Mouse (Mus musculus) ovary, postnatal 36 days (tissue): ENCODE data around the gene Klc4.

Experiments
- DNase-seq: peaks from one replicate; pipeline ENCODE4 v3.0.0; 2022; ENCODE audit warnings: low spot score, mixed read lengths

Gene Klc4

DNA sequence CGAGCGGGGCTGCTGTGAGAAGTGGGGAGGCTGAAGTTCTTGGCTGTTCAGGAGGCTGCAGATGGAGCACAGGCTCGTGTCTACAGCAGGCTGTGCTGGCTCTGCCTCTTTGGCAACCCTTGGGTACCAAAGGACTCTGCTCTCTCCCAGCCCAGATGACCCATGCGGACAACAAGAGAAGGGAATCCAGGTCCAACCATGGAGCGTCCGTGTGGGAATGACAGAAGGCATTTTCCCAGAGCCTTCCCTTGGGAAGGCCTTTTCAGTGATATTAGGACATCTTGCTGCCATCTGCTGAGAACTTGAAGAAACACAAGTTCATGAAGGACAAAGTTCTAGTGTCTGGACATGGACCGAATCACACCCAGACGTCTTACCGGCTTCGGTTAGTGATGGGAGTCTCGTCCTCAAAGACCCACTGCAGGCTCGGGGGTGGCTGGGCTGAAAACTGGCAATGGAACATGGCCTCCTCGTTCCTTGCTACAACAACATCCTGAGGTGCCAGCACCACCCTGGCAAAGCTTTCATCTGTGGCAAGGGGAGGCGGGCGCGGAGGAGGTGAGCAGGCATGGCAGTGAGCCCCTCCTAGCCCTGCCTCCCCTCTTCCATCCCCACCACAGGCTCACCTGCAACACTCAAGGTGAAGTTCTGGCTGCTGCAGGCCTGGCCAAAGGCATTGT is 56.0 kb downstream of the Klc4 start:
- DNase-seq, result no peak

DNA sequence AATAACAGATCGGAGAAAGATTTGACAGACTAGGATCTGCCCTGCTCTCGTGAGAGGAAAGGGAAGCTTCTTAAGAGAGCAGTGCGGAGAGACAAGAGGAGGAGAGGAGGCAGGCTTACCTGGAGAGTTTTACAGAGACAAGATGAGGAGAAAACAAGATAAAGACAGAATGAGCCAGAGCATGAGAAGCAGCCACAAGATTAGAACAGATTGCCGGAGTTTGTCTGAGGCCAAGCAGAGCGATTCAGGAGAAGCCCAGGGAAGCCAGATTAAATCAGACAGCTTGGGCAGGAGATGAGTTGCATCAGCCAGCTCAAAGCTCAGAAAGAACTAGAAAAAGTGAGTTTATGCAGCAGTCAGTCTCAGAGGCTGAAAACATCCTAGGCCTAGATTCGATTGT is 56.9 kb downstream of the Klc4 start:
- DNase-seq, result no peak

DNA sequence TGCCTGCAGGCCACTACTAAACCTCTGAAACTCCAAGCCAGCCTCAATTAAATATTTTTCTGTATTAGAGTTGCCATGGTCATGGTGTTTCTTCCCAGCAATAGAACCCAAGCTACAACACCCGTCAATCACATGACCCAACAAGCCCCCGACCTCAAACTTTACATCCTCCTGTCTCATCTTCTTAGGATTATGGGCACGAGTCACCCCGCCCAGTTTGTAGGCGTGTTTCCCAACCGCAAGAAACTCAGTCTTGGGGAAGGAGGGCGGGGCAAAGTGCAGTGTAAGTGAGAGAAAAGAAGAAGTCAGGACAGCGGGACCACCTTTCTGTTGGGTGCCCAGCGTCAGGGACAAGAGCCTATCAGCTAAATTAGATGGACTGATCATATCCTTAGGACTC is 57.6 kb downstream of the Klc4 start:
- no peak for DNase-seq

DNA sequence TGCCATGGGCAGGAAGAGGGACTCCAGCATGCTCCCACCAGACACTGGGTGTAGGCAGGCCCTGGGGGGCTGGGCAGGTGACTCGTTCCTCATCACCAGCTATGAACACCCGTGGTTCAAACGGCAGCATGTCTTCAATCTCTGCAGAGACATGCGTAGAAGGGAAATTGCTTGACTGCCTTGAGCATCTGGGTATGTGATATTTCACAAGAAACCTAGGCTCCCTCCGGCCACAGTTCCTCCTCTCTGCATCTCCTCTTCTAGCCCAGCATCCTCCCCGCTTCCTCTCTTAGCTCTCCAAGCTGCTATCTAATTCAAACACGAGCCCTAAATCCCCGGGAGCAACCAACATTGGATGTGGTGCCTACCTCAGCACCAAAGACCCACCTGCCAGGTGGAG is 59.5 kb downstream of the Klc4 start:
- no peak for DNase-seq
